Mouse (Mus musculus) midbrain, postnatal 0 days (tissue): ENCODE measurements at regions not wholly inside any gene's neighbourhood (a gene's known extent, or its start where the extent isn't known, plus 50 kb on each side); places are given as distances from the start of the nearest gene placed in this dataset.

ENCODE experiments used
- ATAC-seq: fragments of 200-750 bp; cut with Nextera tagmentation; 2 replicates; pipeline ENCODE4 v1.8.0; 2017; ENCODE audit warnings: moderate number of reproducible peaks, mild to moderate bottlenecking, moderate TSS enrichment, moderate library complexity; ENCODE audit not compliant: low FRiP score
- DNase-seq: peaks from one replicate; pipeline ENCODE4 v3.0.0-alpha.2; 2015; ENCODE audit warnings: low spot score
- H3K27ac ChIP-seq: fragments of 300-500 bp; sonication (generic); 2 replicates; pipeline ENCODE4 v1.5.1; 2014; ENCODE audit warnings: low read depth, mild to moderate bottlenecking, low read length, mixed read lengths
- H3K27me3 ChIP-seq: fragments of 300-500 bp; sonication (generic); 2 replicates; pipeline ENCODE4 v1.6.1; 2014; ENCODE audit warnings: low read length, control low read depth, mixed read lengths; ENCODE audit not compliant: insufficient read depth
- H3K36me3 ChIP-seq: fragments of 300-500 bp; sonication (generic); 2 replicates; pipeline ENCODE4 v1.6.1; 2014; ENCODE audit warnings: low read length, control low read depth, mixed read lengths; ENCODE audit not compliant: insufficient read depth
- H3K4me1 ChIP-seq: fragments of 300-500 bp; sonication (generic); 2 replicates; pipeline ENCODE4 v1.6.1; 2014; ENCODE audit warnings: mild to moderate bottlenecking, control low read depth, antibody characterized with exemption, low read length, mixed read lengths; ENCODE audit not compliant: insufficient read depth
- H3K4me2 ChIP-seq: fragments of 300-500 bp; sonication (generic); 2 replicates; pipeline ENCODE4 v1.6.1; 2014; ENCODE audit warnings: low read depth, mild to moderate bottlenecking, low read length, mixed read lengths; ENCODE audit not compliant: poor library complexity, severe bottlenecking
- H3K4me3 ChIP-seq: fragments of 300-500 bp; sonication (generic); 2 replicates; pipeline ENCODE4 v1.5.1; 2014; ENCODE audit warnings: low read depth, mild to moderate bottlenecking, low read length, moderate library complexity
- H3K9ac ChIP-seq: fragments of 300-500 bp; sonication (generic); replicated peaks from 2 replicates; pipeline ENCODE4 v1.6.1; 2014; ENCODE audit warnings: mild to moderate bottlenecking, low read length, moderate library complexity, mixed read lengths; ENCODE audit not compliant: poor library complexity, severe bottlenecking
- H3K9me3 ChIP-seq: fragments of 300-500 bp; sonication (generic); 2 replicates; pipeline ENCODE4 v1.6.1; 2016; ENCODE audit warnings: low read length, control low read depth
- CTCF ChIP-seq: IDR thresholded peaks from 2 replicates; pipeline ENCODE4 v1.5.1; 2016; ENCODE audit warnings: antibody characterized with exemption, mild to moderate bottlenecking
- WGBS: fragments of 180-500 bp; shearing (Covaris S2); extraction: QIAGEN DNeasy Blood & Tissue Kit; methylation state at CpG from one replicate; pipeline ENCODE4 v1.1.7; 2014; 5-methylcytosine and 5-hydroxymethylcytosine counted together

- no peaks in the 10 kb centered on the region for H3K4me1 ChIP-seq
- TF ChIP-seq CTCF, result no peak
- no peaks in the 10 kb centered on the region for H3K27me3 ChIP-seq
- no peak overlapping the region for H3K27ac ChIP-seq
- H3K4me2 ChIP-seq, result no peak overlapping the region
- H3K9me3 ChIP-seq, result no peaks in the 10 kb centered on the region
- ATAC-seq (no peak), DNase-seq (no peak)
- no peak overlapping the region for H3K9ac ChIP-seq
- no peak overlapping the region for H3K4me3 ChIP-seq
- H3K36me3 ChIP-seq, result no peaks in the 10 kb centered on the region
These were observed 585.1 kb upstream of the Stxbp6 start for GRCm38 (mm10) chr12:45659612-45660011.

GRCm38 (mm10) chr12:45656574-45656973 lies 582.1 kb upstream of the Stxbp6 start:
- H3K27me3 ChIP-seq, result no peaks in the 10 kb centered on the region
- no peaks in the 10 kb centered on the region for H3K36me3 ChIP-seq
- no peaks in the 10 kb centered on the region for H3K4me1 ChIP-seq
- no peak overlapping the region for H3K27ac ChIP-seq
- no peak for TF ChIP-seq CTCF
- no peak overlapping the region for H3K4me3 ChIP-seq
- no peak for ATAC-seq
- no peak overlapping the region for H3K9ac ChIP-seq
- no peak for DNase-seq
- no peak overlapping the region for H3K4me2 ChIP-seq
- H3K9me3 ChIP-seq, result no peaks in the 10 kb centered on the region
- WGBS, result 89% methylated on average over 2 of the region's 2 CpGs

- ATAC-seq, result no peak
- no peak for TF ChIP-seq CTCF
These were observed 574.1 kb upstream of the Stxbp6 start for GRCm38 (mm10) chr12:45648654-45649053.

GRCm38 (mm10) chr12:45644180-45644579 lies 569.7 kb upstream of the Stxbp6 start:
- Histone ChIP-seq H3K4me1 (no peaks in the 10 kb centered on the region), H3K27ac (no peak overlapping the region), H3K9ac (no peak overlapping the region), H3K4me2 (no peak overlapping the region), H3K4me3 (no peak overlapping the region), H3K27me3 (no peaks in the 10 kb centered on the region), H3K9me3 (no peaks in the 10 kb centered on the region), H3K36me3 (no peaks in the 10 kb centered on the region)
- no peak for TF ChIP-seq CTCF
- DNase-seq (no peak), ATAC-seq (no peak)
- WGBS, result 93% methylated on average over 2 of the region's 2 CpGs

More at GRCm38 (mm10) chr12:45648654-45649053, 574.1 kb upstream of the Stxbp6 start:
- no peak overlapping the region for H3K4me2 ChIP-seq
- no peaks in the 10 kb centered on the region for H3K9me3 ChIP-seq
- no peak overlapping the region for H3K27ac ChIP-seq
- no peak for DNase-seq
- no peaks in the 10 kb centered on the region for H3K4me1 ChIP-seq
- H3K4me3 ChIP-seq, result no peak overlapping the region
- no peaks in the 10 kb centered on the region for H3K27me3 ChIP-seq
- no peak overlapping the region for H3K9ac ChIP-seq
- 68% methylated on average over 4 of the region's 4 CpGs for WGBS
- no peaks in the 10 kb centered on the region for H3K36me3 ChIP-seq

GRCm38 (mm10) chr12:45622830-45623229 lies 548.3 kb upstream of the Stxbp6 start:
- Histone ChIP-seq H3K9ac (no peak overlapping the region), H3K27me3 (no peaks in the 10 kb centered on the region)
- TF ChIP-seq CTCF, result no peak

GRCm38 (mm10) chr12:45620056-45620455 lies 545.5 kb upstream of the Stxbp6 start:
- no peaks in the 10 kb centered on the region for H3K4me1 ChIP-seq
- no peak overlapping the region for H3K27ac ChIP-seq
- H3K9ac ChIP-seq, result no peak overlapping the region
- no peaks in the 10 kb centered on the region for H3K27me3 ChIP-seq
- no peak overlapping the region for H3K4me3 ChIP-seq
- TF ChIP-seq CTCF, result no peak
- no peak overlapping the region for H3K4me2 ChIP-seq
- H3K9me3 ChIP-seq, result no peaks in the 10 kb centered on the region
- H3K36me3 ChIP-seq, result no peaks in the 10 kb centered on the region
- DNase-seq (no peak), ATAC-seq (no peak)

More at GRCm38 (mm10) chr12:45622830-45623229, 548.3 kb upstream of the Stxbp6 start:
- H3K4me1 ChIP-seq, result no peaks in the 10 kb centered on the region
- DNase-seq (no peak), ATAC-seq (no peak)
- H3K4me3 ChIP-seq, result no peak overlapping the region
- no peaks in the 10 kb centered on the region for H3K9me3 ChIP-seq
- H3K4me2 ChIP-seq, result no peak overlapping the region
- H3K27ac ChIP-seq, result no peak overlapping the region
- WGBS, result 95% methylated on average over 1 of the region's 1 CpGs
- no peaks in the 10 kb centered on the region for H3K36me3 ChIP-seq
